Mouse (Mus musculus) bone marrow, adult 2 months (tissue): ENCODE data around the gene Cxcr4.

Source experiments
- CTCF ChIP-seq: fragments of 200-500 bp; IDR thresholded peaks from 2 replicates; pipeline ENCODE4 v1.5.1; 2011; ENCODE audit warnings: low read length, control low read depth; ENCODE audit not compliant: control insufficient read depth, insufficient read depth
- POLR2A ChIP-seq: fragments of 200-500 bp; IDR thresholded peaks from 2 replicates; pipeline ENCODE4 v1.6.1; 2011; ENCODE audit warnings: low read depth, mild to moderate bottlenecking, control low read depth, low read length, borderline replicate concordance; ENCODE audit not compliant: control insufficient read depth

DNA sequence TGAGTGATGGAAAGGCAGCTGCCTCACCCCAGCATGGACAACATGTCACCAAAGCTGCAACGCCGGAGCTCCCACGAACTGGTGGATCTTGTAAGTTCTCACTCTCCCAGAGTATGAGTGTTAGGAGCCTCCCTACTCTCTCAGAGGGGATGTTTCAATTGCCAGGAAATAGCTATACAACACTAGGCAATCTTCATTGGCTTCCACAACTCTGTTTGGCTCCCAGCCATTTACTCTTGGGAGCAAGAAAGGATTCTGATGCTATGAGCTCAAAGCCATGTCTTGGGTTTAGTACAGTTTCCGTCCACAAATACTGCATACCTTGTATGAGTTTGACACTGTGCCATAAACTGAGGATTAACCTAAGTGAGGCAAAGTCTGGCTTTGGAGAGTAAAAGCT lies 34.1 kb downstream of the Cxcr4 start:
- TF ChIP-seq CTCF (no peak), POLR2A (no peak)
